Comparison of ENCODE assay signal across 11 mouse cellular contexts in genomic region chr17:55813642-55814041, GRCm38 (mm10).
DNase-seq lines count a peak whose midpoint lies in the region; ATAC-seq and TF ChIP-seq lines count a peak whose summit lies in the region.
"Had no signal": no experiment of that assay in that cellular context is flagged by ENCODE, and none has a peak within 500 bp of the region (broad histone marks: within the 10 kb centered on the region; RNA-seq: fewer than 3 reads in every experiment).

No protein-coding gene starts in this region.

- TF ChIP-seq CTCF in kidney, postnatal 0 days (IDR thresholded peaks at IDR 0.05; ENCODE audit: low read depth), result peak; percentile 55
- peak; percentile 49 for TF ChIP-seq CTCF in Patski (IDR thresholded peaks at IDR 0.05)

- no peaks in the 10 kb centered on the region for H3K9me3 ChIP-seq in kidney, postnatal 0 days (replicated peaks; ENCODE audit: low read length)
- H3K9me3 ChIP-seq: embryonic facial prominence, embryonic 13.5 days; limb, embryonic 15.5 days; neural tube, embryonic 13.5 days had no signal

- H3K27me3 ChIP-seq in kidney, postnatal 0 days (ENCODE audit: insufficient read depth, low read length), result no peaks in the 10 kb centered on the region
- H3K27me3 ChIP-seq in Patski, result peaks cover 8% of the 10 kb centered on the region
- H3K27me3 ChIP-seq: embryonic facial prominence, embryonic 13.5 days; limb, embryonic 15.5 days; neural tube, embryonic 13.5 days had no signal

- in situ Hi-C loops in Patski (cut with MboI; ENCODE audit: low pct_unique_long_range_greater_than_20kb), result no loop called here

- H3K36me3 ChIP-seq in kidney, postnatal 0 days (ENCODE audit: insufficient read depth, low read length), result no peaks in the 10 kb centered on the region
- H3K36me3 ChIP-seq: embryonic facial prominence, embryonic 13.5 days; limb, embryonic 15.5 days; neural tube, embryonic 13.5 days had no signal

- POLR2A ChIA-PET in Patski (lab: Charles Lee), result no interaction called here

- DNase-seq in kidney, postnatal 0 days (ENCODE audit: low spot score), result peak; percentile 15
- DNase-seq in kidney, postnatal 25 days, result no peak
- peak; percentile 24 for DNase-seq in CD4-positive helper T cell, adult 2 months (ENCODE audit: low read depth, low spot score)
- DNase-seq in Patski (ENCODE audit: low read depth, low spot score), result no peak
- peak; percentile 5 for DNase-seq in lung, postnatal 14 days
- no peak for DNase-seq in neural tube, embryonic 10.5 days (ENCODE audit: extremely low spot score, low spot score)
- no peak for DNase-seq in layer of hippocampus, adult 8-10 months (ENCODE audit: low spot score in 2 of 2)
- DNase-seq in kidney, postnatal 10 days, result no peak

- H3K4me3 ChIP-seq in kidney, postnatal 0 days (replicated peaks; ENCODE audit: low read depth, low read length), result no peak overlapping the region
- H3K4me3 ChIP-seq: embryonic facial prominence, embryonic 13.5 days; limb, embryonic 15.5 days; neural tube, embryonic 13.5 days had no signal

- H3K4me2 ChIP-seq in kidney, postnatal 0 days (ENCODE audit: low read length), result no peak overlapping the region
- H3K4me2 ChIP-seq: embryonic facial prominence, embryonic 13.5 days; limb, embryonic 15.5 days; neural tube, embryonic 13.5 days had no signal

- CTCF ChIA-PET in Patski (lab: Charles Lee), result no interaction called here

- ATAC-seq in kidney, postnatal 0 days (replicated peaks; ENCODE audit: low FRiP score, low read depth), result no peak
- ATAC-seq in Patski, result no peak

- no peak overlapping the region for H3K9ac ChIP-seq in kidney, postnatal 0 days (ENCODE audit: low read depth, low read length)
- H3K9ac ChIP-seq: embryonic facial prominence, embryonic 13.5 days; limb, embryonic 15.5 days; neural tube, embryonic 13.5 days had no signal

- no peak overlapping the region for H3K27ac ChIP-seq in kidney, postnatal 0 days
- H3K27ac ChIP-seq: embryonic facial prominence, embryonic 13.5 days; limb, embryonic 15.5 days; neural tube, embryonic 13.5 days had no signal

- no peaks in the 10 kb centered on the region for H3K4me1 ChIP-seq in kidney, postnatal 0 days (replicated peaks; ENCODE audit: insufficient read depth, low read length)
- H3K4me1 ChIP-seq: embryonic facial prominence, embryonic 13.5 days; limb, embryonic 15.5 days; neural tube, embryonic 13.5 days had no signal

Comparison
In these comparisons a context has a peak if more than half of its experiments do, and no peak if none do; other contexts are left out.
1. DNase-seq: peak in kidney, postnatal 0 days (single experiment), CD4-positive helper T cell, adult 2 months (single experiment) and lung, postnatal 14 days (single experiment); none in kidney, postnatal 25 days (0 of 2), Patski (single experiment), neural tube, embryonic 10.5 days (single experiment), layer of hippocampus, adult 8-10 months (0 of 2) and kidney, postnatal 10 days (single experiment).